Comparison of ENCODE assay signal across 9 mouse cellular contexts in genomic region chr13:23503797-23504196, GRCm38 (mm10). TPM values are rescaled to one million over a fixed set of nuclear protein-coding genes. Genes with fewer than 3 reads are reported as not detected.
DNase-seq lines count a peak whose midpoint lies in the region; ATAC-seq and TF ChIP-seq lines count a peak whose summit lies in the region.
"Had no signal": no experiment of that assay in that cellular context is flagged by ENCODE, and none has a peak within 500 bp of the region (broad histone marks: within the 10 kb centered on the region; RNA-seq: fewer than 3 reads in every experiment).

No protein-coding gene starts in this region.

- TF ChIP-seq EP300 in liver, postnatal 0 days (IDR thresholded peaks at IDR 0.05; ENCODE audit: low read depth), result no peak

- no peak for ATAC-seq in kidney, embryonic 16.5 days (ENCODE audit: low FRiP score, low TSS enrichment)
- no peak for ATAC-seq in liver, postnatal 0 days

- H3K27ac ChIP-seq in kidney, embryonic 16.5 days (ENCODE audit: low read length), result no peak overlapping the region
- H3K27ac ChIP-seq in liver, postnatal 0 days (ENCODE audit: low read depth), result no peak overlapping the region
- H3K27ac ChIP-seq: lung, embryonic 15.5 days had no signal

- no peak overlapping the region for H3K9ac ChIP-seq in kidney, embryonic 16.5 days (replicated peaks; ENCODE audit: low read length)
- H3K9ac ChIP-seq in liver, postnatal 0 days (replicated peaks), result no peak overlapping the region
- H3K9ac ChIP-seq: lung, embryonic 15.5 days had no signal

- 3% methylated on average over 9 of the region's 9 CpGs for WGBS in kidney, embryonic 16.5 days
- WGBS in liver, postnatal 0 days (ENCODE audit: insufficient replicate concordance), result 2% methylated on average over 9 of the region's 9 CpGs

- no peaks in the 10 kb centered on the region for H3K27me3 ChIP-seq in kidney, embryonic 16.5 days (ENCODE audit: insufficient read depth, low read length)
- H3K27me3 ChIP-seq in liver, postnatal 0 days (ENCODE audit: insufficient read depth, low read length), result no peaks in the 10 kb centered on the region
- H3K27me3 ChIP-seq: lung, embryonic 15.5 days had no signal

- no peaks in the 10 kb centered on the region for H3K36me3 ChIP-seq in kidney, embryonic 16.5 days (ENCODE audit: insufficient read depth, low read length)
- no peaks in the 10 kb centered on the region for H3K36me3 ChIP-seq in liver, postnatal 0 days (replicated peaks; ENCODE audit: insufficient read depth, low read length)
- H3K36me3 ChIP-seq: lung, embryonic 15.5 days had no signal

- no peak for TF ChIP-seq CTCF in liver, postnatal 0 days (IDR thresholded peaks at IDR 0.05; ENCODE audit: low read depth)

- peak; percentile 35 for DNase-seq in urinary bladder, postnatal 25 days (ENCODE audit: low spot score)
- DNase-seq in urinary bladder, postnatal 4 days (ENCODE audit: low spot score in 2 of 2), result no peak
- DNase-seq in c-Kit-positive CD71-positive TER-119-positive erythroid progenitor cells, embryonic 14.5 days (ENCODE audit: low spot score), result peak; percentile 80
- DNase-seq in heart, adult 8-10 months (ENCODE audit: low spot score), result peak; percentile 72
- DNase-seq in liver, postnatal 0 days, result peak; percentile 72
- DNase-seq in spleen, postnatal 36 days (ENCODE audit: low spot score in 2 of 2), result peak; percentile 21 to 50
- DNase-seq in ovary, postnatal 36 days (ENCODE audit: low spot score), result no peak

- H3K4me2 ChIP-seq in kidney, embryonic 16.5 days (replicated peaks; ENCODE audit: low read depth, low read length), result peak overlapping the region; percentile 10; the same call in 1 of the 2 replicates
- H3K4me2 ChIP-seq in liver, postnatal 0 days (ENCODE audit: low read depth, low read length), result no peak overlapping the region

- peaks cover 24% of the 10 kb centered on the region for H3K4me1 ChIP-seq in kidney, embryonic 16.5 days (ENCODE audit: insufficient read depth, low read length)
- H3K4me1 ChIP-seq in liver, postnatal 0 days (ENCODE audit: insufficient read depth), result peaks cover 20% of the 10 kb centered on the region

- no peak overlapping the region for H3K4me3 ChIP-seq in kidney, embryonic 16.5 days (ENCODE audit: low read length)
- no peak overlapping the region for H3K4me3 ChIP-seq in liver, postnatal 0 days (ENCODE audit: low read depth, low read length)
- H3K4me3 ChIP-seq: lung, embryonic 15.5 days had no signal

- H3K9me3 ChIP-seq in kidney, embryonic 16.5 days (ENCODE audit: low read length), result no peaks in the 10 kb centered on the region
- no peaks in the 10 kb centered on the region for H3K9me3 ChIP-seq in liver, postnatal 0 days (ENCODE audit: low read length)
- H3K9me3 ChIP-seq: lung, embryonic 15.5 days had no signal

RNA-seq across cellular contexts. Expression of gene Btn2a2, which starts 15.1 kb away (rescaled TPM):
- total RNA-seq in heart, adult 8-10 months (2022), result not detected
- 0.50 and 0.54 TPM in 2 replicates for polyA plus RNA-seq in kidney, embryonic 16.5 days (2015; fragmentation: Nextera tagmentation; extraction: Ambion mirVana)
- polyA plus RNA-seq in liver, postnatal 0 days (2015; fragmentation: Nextera tagmentation; extraction: Ambion mirVana), result not detected in 2 replicates

RNA-seq across cellular contexts. Expression of gene Hist1h4h, which starts 27.1 kb away (rescaled TPM):
- 100 to 1,000 TPM; 231 to 254 (median 246) TPM for total RNA-seq in heart, adult 8-10 months (2022)
- polyA plus RNA-seq in kidney, embryonic 16.5 days (2015; fragmentation: Nextera tagmentation; extraction: Ambion mirVana), result 4.5 and 5.6 TPM in 2 replicates
- polyA plus RNA-seq in liver, postnatal 0 days (2015; fragmentation: Nextera tagmentation; extraction: Ambion mirVana), result 7.2 and 7.5 TPM in 2 replicates

RNA-seq across cellular contexts. Expression of gene Hist1h2af, which starts 29.9 kb away (rescaled TPM):
- 10 to 100 TPM in 1 of 4 experiments, 1 to 10 TPM in 3; 2.4 to 17.9 (median 5.5) TPM for total RNA-seq in heart, adult 8-10 months (2022)
- polyA plus RNA-seq in kidney, embryonic 16.5 days (2015; fragmentation: Nextera tagmentation; extraction: Ambion mirVana), result 4.3 TPM in 2 replicates
- 9.7 and 9.8 TPM in 2 replicates for polyA plus RNA-seq in liver, postnatal 0 days (2015; fragmentation: Nextera tagmentation; extraction: Ambion mirVana)

RNA-seq across cellular contexts. Expression of gene Hist1h3g, which starts 31.4 kb away (rescaled TPM):
- total RNA-seq in heart, adult 8-10 months (2022), result 1 to 10 TPM; 3.4 to 5.0 (median 3.8) TPM
- 4.6 and 6.0 TPM in 2 replicates for polyA plus RNA-seq in kidney, embryonic 16.5 days (2015; fragmentation: Nextera tagmentation; extraction: Ambion mirVana)
- polyA plus RNA-seq in liver, postnatal 0 days (2015; fragmentation: Nextera tagmentation; extraction: Ambion mirVana), result 3.7 and 6.3 TPM in 2 replicates

RNA-seq across cellular contexts. Expression of gene Btn1a1, which starts 38.1 kb away (rescaled TPM):
- total RNA-seq in heart, adult 8-10 months (2022), result not detected
- 0.08 and 0.11 TPM in 2 replicates for polyA plus RNA-seq in kidney, embryonic 16.5 days (2015; fragmentation: Nextera tagmentation; extraction: Ambion mirVana)
- polyA plus RNA-seq in liver, postnatal 0 days (2015; fragmentation: Nextera tagmentation; extraction: Ambion mirVana), result 0.92 and 0.96 TPM in 2 replicates

Comparison
In these comparisons a context has a peak if more than half of its experiments do, and no peak if none do; other contexts are left out.
1. DNase-seq: peak in urinary bladder, postnatal 25 days (single experiment), c-Kit-positive CD71-positive TER-119-positive erythroid progenitor cells, embryonic 14.5 days (single experiment), heart, adult 8-10 months (single experiment), liver, postnatal 0 days (single experiment) and spleen, postnatal 36 days (2 of 2); none in urinary bladder, postnatal 4 days (0 of 2) and ovary, postnatal 36 days (single experiment).